Mouse (Mus musculus) liver, adult 2 months (tissue): Measurements from ENCODE around the gene Cenpp.

Experiments
- CTCF ChIP-seq: fragments of 200-500 bp; IDR thresholded peaks from 2 replicates; pipeline ENCODE4 v1.5.1; 2011; ENCODE audit warnings: low read depth, low read length, control low read depth
- POLR2A ChIP-seq: fragments of 200-500 bp; IDR thresholded peaks from 2 replicates; pipeline ENCODE4 v1.6.1; 2011; ENCODE audit warnings: low read length, control low read depth; ENCODE audit not compliant: insufficient read depth; ENCODE audit errors: extremely low read depth

- no peak for TF ChIP-seq CTCF
- TF ChIP-seq POLR2A = no peak
Measured at GRCm38 (mm10) chr13:49646019-49646418, 6.6 kb downstream of the Cenpp start.
